In the genomic region with DNA sequence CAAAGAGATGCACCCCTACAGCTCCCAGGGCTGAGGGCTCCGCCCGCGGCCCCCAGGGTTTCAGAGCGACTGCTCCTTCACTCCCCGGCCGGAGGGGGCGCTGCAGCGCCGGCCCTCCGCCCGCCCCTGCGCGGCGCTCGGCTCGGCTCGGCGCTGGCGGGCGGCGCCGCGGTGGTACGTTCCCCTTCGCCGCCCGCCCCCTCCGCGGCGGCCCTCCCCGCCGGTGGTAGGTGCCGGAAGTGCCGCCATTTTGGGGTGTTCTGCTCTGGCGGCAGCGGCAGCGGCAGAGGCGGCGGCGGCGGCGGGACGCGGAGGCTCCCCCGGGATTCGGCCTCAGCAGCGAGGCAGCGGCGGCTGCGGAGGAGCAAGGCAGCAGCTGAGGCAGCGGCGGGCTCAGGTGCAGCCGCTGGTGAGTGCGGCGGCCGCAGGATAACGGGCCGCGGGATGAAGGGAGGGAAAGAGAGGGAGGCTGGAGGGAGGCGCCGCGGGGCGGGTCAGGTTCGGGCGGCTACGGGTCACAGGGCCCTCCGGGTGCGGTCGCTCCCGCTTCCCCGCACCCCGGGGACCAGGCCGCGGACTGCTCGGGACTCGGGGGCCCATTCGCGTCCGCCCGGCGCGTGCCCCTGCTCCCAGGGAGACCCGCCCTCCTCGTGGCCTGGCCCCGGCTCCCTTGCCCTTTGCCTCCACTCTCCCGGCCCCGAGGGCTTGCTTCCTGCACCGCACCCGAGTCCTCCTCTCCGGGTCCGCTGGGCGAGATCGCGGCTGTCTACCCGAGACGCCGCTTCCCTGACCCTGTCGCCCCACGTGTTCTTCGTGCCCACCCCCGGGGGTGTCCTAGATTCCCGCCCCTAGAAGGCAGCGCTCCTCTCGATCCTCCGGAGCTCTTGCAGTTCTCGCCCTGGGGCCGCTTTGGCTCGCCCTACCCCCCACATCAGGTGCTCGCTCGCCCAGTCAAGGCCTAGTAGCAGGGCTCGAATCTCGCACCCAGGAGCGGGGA, we compare ENCODE assay signal across 8 mouse cellular contexts. TPM values are rescaled to one million over a fixed set of nuclear protein-coding genes. Genes with fewer than 3 reads are reported as not detected.
DNase-seq lines count a peak whose midpoint lies in the region; ATAC-seq lines count a peak whose summit lies in the region.

TSS of gene Celf1 (plus strand) at position 150 of the 997 bp plus-strand sequence.

- DNase-seq in NIH3T3 (ENCODE audit: low read depth) = peak; percentile 90
- DNase-seq in cerebellum, adult 9-11 months = peak; percentile 86
- DNase-seq in frontal cortex, postnatal 10 days (ENCODE audit: low spot score in 2 of 2) = peak; percentile 66 to 81
- DNase-seq in hindbrain, embryonic 11.5 days (ENCODE audit: low spot score) = peak; percentile 95
- peak; percentile 69 to 74 for DNase-seq in layer of hippocampus, postnatal 25 days (ENCODE audit: extremely low spot score in 1 of 2, low spot score in 1 of 2)
- peak; percentile 80 for DNase-seq in lung, postnatal 25 days (ENCODE audit: low spot score)
- peak; percentile 70 for DNase-seq in retina, adult 2 months (ENCODE audit: low read depth, low spot score)
- DNase-seq in thymus, postnatal 36 days = peak; percentile 86 to 89

- H3K4me1 ChIP-seq in hindbrain, embryonic 11.5 days (replicated peaks; ENCODE audit: control insufficient read depth, insufficient read depth, low read length) = no peaks in the 10 kb centered on the region; the same call in 1 of the 2 replicates

- no peaks in the 10 kb centered on the region for H3K9me3 ChIP-seq in hindbrain, embryonic 11.5 days (ENCODE audit: control insufficient read depth, low read length)

- peak within 1 kb of the TSS; percentile 75 for H3K4me2 ChIP-seq in hindbrain, embryonic 11.5 days (replicated peaks; ENCODE audit: low read depth, low read length)

- peak within 1 kb of the TSS; percentile 95 for H3K9ac ChIP-seq in hindbrain, embryonic 11.5 days (ENCODE audit: low read depth, low read length)

- no peaks in the 10 kb centered on the region for H3K36me3 ChIP-seq in hindbrain, embryonic 11.5 days (ENCODE audit: control insufficient read depth, insufficient read depth, low read length)

- ATAC-seq in hindbrain, embryonic 11.5 days (ENCODE audit: low FRiP score) = peak; percentile 95

- under 1% methylated on average over 83 of the region's 113 CpGs for WGBS in hindbrain, embryonic 11.5 days

- H3K27ac ChIP-seq in hindbrain, embryonic 11.5 days (ENCODE audit: low read depth, low read length) = peak within 1 kb of the TSS; percentile 93

- H3K27me3 ChIP-seq in hindbrain, embryonic 11.5 days (ENCODE audit: control insufficient read depth, insufficient read depth, low read length) = no peaks in the 10 kb centered on the region

- H3K4me3 ChIP-seq in hindbrain, embryonic 11.5 days (ENCODE audit: low read depth, low read length) = peak within 1 kb of the TSS; percentile 76

RNA-seq across cellular contexts. Expression of gene Celf1, which starts in this region (rescaled TPM):
- polyA plus RNA-seq in hindbrain, embryonic 11.5 days (2014; fragmentation: Nextera tagmentation; extraction: Ambion mirVana) = 78.8 and 90.2 TPM in 2 replicates
- total RNA-seq in layer of hippocampus, postnatal 25 days (2021) = 100 to 1,000 TPM; 138 to 153 TPM

Comparison
In these comparisons a context has a peak if more than half of its experiments do, and no peak if none do; other contexts are left out.
1. Peak in every context shown above with its lines: DNase-seq, ATAC-seq, H3K4me3 ChIP-seq and H3K27ac ChIP-seq.